Mouse (Mus musculus) MEL (cell line): ENCODE results near the gene Spata22. TPM values are rescaled to one million over a fixed set of nuclear protein-coding genes. Genes with fewer than 3 reads are reported as not detected.

ENCODE experiments used
- DNase-seq: peaks from one replicate; pipeline ENCODE4 v3.0.0; 2011; ENCODE audit warnings: low read depth, low spot score
- H3K27ac ChIP-seq: 2 replicates; pipeline ENCODE4 v1.5.1; 2012; ENCODE audit warnings: low read depth, mild to moderate bottlenecking, control low read depth, low read length, moderate library complexity; ENCODE audit not compliant: control insufficient read depth
- H3K27me3 ChIP-seq, 2 experiments: fragments of 150-350 bp in 1 of 2; sonication (generic) in 1 of 2; 2 replicates each; pipeline ENCODE4 v1.6.1; 2012; ENCODE audit warnings: low read length in 2 of 2, mild to moderate bottlenecking in 2 of 2, improper control_type of control experiment in 1 of 2, moderate library complexity in 1 of 2; ENCODE audit not compliant: insufficient read depth in 2 of 2, control insufficient read depth in 1 of 2
- H3K36me3 ChIP-seq, 2 experiments: 2 replicates each; pipeline ENCODE4 v1.6.1; 2012 to 2014; ENCODE audit warnings: low read length in 2 of 2, improper control_type of control experiment in 1 of 2, inconsistent platforms in 1 of 2, mild to moderate bottlenecking in 1 of 2; ENCODE audit not compliant: insufficient read depth in 2 of 2, control insufficient read depth in 1 of 2
- H3K4me1 ChIP-seq, 2 experiments: fragments of 150-350 bp in 1 of 2; sonication (generic) in 1 of 2; 2 replicates each; pipeline ENCODE4 v1.6.1; 2012; ENCODE audit warnings: low read length in 2 of 2, improper control_type of control experiment in 1 of 2, mild to moderate bottlenecking in 1 of 2; ENCODE audit not compliant: insufficient read depth in 2 of 2, control insufficient read depth in 1 of 2
- H3K4me3 ChIP-seq, 2 experiments: fragments of 150-350 bp in 1 of 2; sonication (generic) in 1 of 2; 2 replicates each; pipeline ENCODE4 v1.5.1; 2012; ENCODE audit warnings: low read depth in 2 of 2, low read length in 2 of 2, mild to moderate bottlenecking in 2 of 2, moderate library complexity in 2 of 2, control low read depth in 1 of 2, improper control_type of control experiment in 1 of 2; ENCODE audit not compliant: control insufficient read depth in 1 of 2, insufficient read depth in 1 of 2
- H3K79me2 ChIP-seq: 2 replicates; pipeline ENCODE4 v1.6.1; 2012; ENCODE audit warnings: mild to moderate bottlenecking, low read length, moderate library complexity; ENCODE audit not compliant: control insufficient read depth, poor library complexity, insufficient read depth
- H3K9ac ChIP-seq: 2 replicates; pipeline ENCODE4 v1.6.1; 2012; ENCODE audit warnings: low read depth, mild to moderate bottlenecking, control low read depth, low read length, moderate library complexity; ENCODE audit not compliant: control insufficient read depth, poor library complexity, severe bottlenecking
- H3K9me3 ChIP-seq: fragments of 150-350 bp; sonication (generic); replicated peaks from 2 replicates; pipeline ENCODE4 v1.6.1; 2012; ENCODE audit warnings: mild to moderate bottlenecking, low read length, improper control_type of control experiment, moderate library complexity; ENCODE audit not compliant: insufficient read depth
- CHD1 ChIP-seq: IDR thresholded peaks from 2 replicates; pipeline ENCODE4 v1.6.1; 2012; ENCODE audit warnings: low read depth, mild to moderate bottlenecking, inconsistent platforms, low read length, improper control_type of control experiment
- ETS1 ChIP-seq: IDR thresholded peaks from 2 replicates; pipeline ENCODE4 v1.6.1; 2012; ENCODE audit warnings: low read depth, mild to moderate bottlenecking, inconsistent platforms, low read length, improper control_type of control experiment, moderate library complexity
- GABPA ChIP-seq: IDR thresholded peaks from 2 replicates; pipeline ENCODE4 v1.6.1; 2012; ENCODE audit warnings: low read depth, mild to moderate bottlenecking, inconsistent platforms, low read length, improper control_type of control experiment, moderate library complexity
- JUND ChIP-seq: IDR thresholded peaks from 2 replicates; pipeline ENCODE4 v1.6.1; 2011; ENCODE audit warnings: low read depth, mild to moderate bottlenecking, improper control_type of control experiment, low read length
- MAFK ChIP-seq: IDR thresholded peaks from 2 replicates; pipeline ENCODE4 v1.6.1; 2011; ENCODE audit warnings: low read depth, mild to moderate bottlenecking, low read length, improper control_type of control experiment, borderline replicate concordance
- MAX ChIP-seq: IDR thresholded peaks from 2 replicates; pipeline ENCODE4 v1.6.1; 2011; ENCODE audit warnings: low read length, improper control_type of control experiment
- MAZ ChIP-seq: IDR thresholded peaks from 2 replicates; pipeline ENCODE4 v1.6.1; 2012; ENCODE audit warnings: low read depth, mild to moderate bottlenecking, inconsistent platforms, low read length, improper control_type of control experiment
- MXI1 ChIP-seq: IDR thresholded peaks from 2 replicates; pipeline ENCODE4 v1.6.1; 2011; ENCODE audit warnings: mild to moderate bottlenecking, low read depth, low read length, improper control_type of control experiment
- MYC ChIP-seq: IDR thresholded peaks from 2 replicates; pipeline ENCODE4 v1.6.1; 2011; ENCODE audit warnings: low read depth, mild to moderate bottlenecking, low read length, improper control_type of control experiment, moderate library complexity
- NELFE ChIP-seq: IDR thresholded peaks from 2 replicates; pipeline ENCODE4 v1.6.1; 2011; ENCODE audit warnings: low read depth, low read length, improper control_type of control experiment
- NRF1 ChIP-seq: IDR thresholded peaks from 2 replicates; pipeline ENCODE4 v1.6.1; 2014; ENCODE audit warnings: low read depth, mild to moderate bottlenecking, inconsistent platforms, low read length, improper control_type of control experiment, moderate library complexity; ENCODE audit not compliant: poor library complexity, insufficient read depth, severe bottlenecking
- POLR2AphosphoS2 ChIP-seq: IDR thresholded peaks from 2 replicates; pipeline ENCODE4 v1.6.1; 2011; ENCODE audit warnings: low read length, improper control_type of control experiment
- POLR2AphosphoS5 ChIP-seq: IDR thresholded peaks from 2 replicates; pipeline ENCODE4 v1.6.1; 2012; ENCODE audit warnings: low read depth, borderline replicate concordance, mild to moderate bottlenecking, inconsistent platforms, low read length, moderate library complexity, mixed read lengths
- RAD21 ChIP-seq: IDR thresholded peaks from 2 replicates; pipeline ENCODE4 v1.6.1; 2011; ENCODE audit warnings: mild to moderate bottlenecking, low read depth, low read length, improper control_type of control experiment
- SIN3A ChIP-seq: IDR thresholded peaks from 2 replicates; pipeline ENCODE4 v1.6.1; 2012; ENCODE audit warnings: low read length, improper control_type of control experiment, inconsistent platforms
- SMC3 ChIP-seq: IDR thresholded peaks from 2 replicates; pipeline ENCODE4 v1.6.1; 2011; ENCODE audit warnings: low read depth, low read length, improper control_type of control experiment
- TAL1 ChIP-seq: IDR thresholded peaks from 2 replicates; pipeline ENCODE4 v1.6.1; 2012; ENCODE audit warnings: mild to moderate bottlenecking, inconsistent platforms, low read length, moderate library complexity, mixed read lengths
- TBP ChIP-seq: IDR thresholded peaks from 2 replicates; pipeline ENCODE4 v1.8.0; 2011; ENCODE audit warnings: low read depth, low read length, improper control_type of control experiment
- TCF12 ChIP-seq: IDR thresholded peaks from 2 replicates; pipeline ENCODE4 v1.6.1; 2014; ENCODE audit warnings: low read depth, mild to moderate bottlenecking, inconsistent platforms, low read length, improper control_type of control experiment, moderate library complexity
- USF1 ChIP-seq: IDR thresholded peaks from 2 replicates; pipeline ENCODE4 v1.6.1; 2014; ENCODE audit warnings: low read depth, mild to moderate bottlenecking, inconsistent platforms, low read length, improper control_type of control experiment, moderate library complexity
- ZKSCAN1 ChIP-seq: IDR thresholded peaks from 2 replicates; pipeline ENCODE4 v1.6.1; 2012; ENCODE audit warnings: low read depth, mild to moderate bottlenecking, inconsistent platforms, low read length, improper control_type of control experiment, moderate library complexity
- ZMIZ1 ChIP-seq: IDR thresholded peaks from 2 replicates; pipeline ENCODE4 v1.6.1; 2012; ENCODE audit warnings: low read depth, mild to moderate bottlenecking, inconsistent platforms, low read length, improper control_type of control experiment, moderate library complexity
- ZNF384 ChIP-seq: IDR thresholded peaks from 2 replicates; pipeline ENCODE4 v1.6.1; 2012; ENCODE audit warnings: low read depth, mild to moderate bottlenecking, inconsistent platforms, low read length, improper control_type of control experiment
- polyA plus RNA-seq, 2 experiments: library from polyadenylated mRNA; stranded (reverse) in 1 of 2; unstranded in 1 of 2; fragments of >175 nt in 1 of 2; fragments of >200 nt in 1 of 2; gene quantifications; 2 replicates each; pipeline versions ENCODE4 v1.2.1 to v1.2.4; 2012; ENCODE audit warnings: low replicate concordance in 2 of 2, low read depth in 1 of 2; ENCODE audit not compliant: insufficient read length in 2 of 2, insufficient read depth in 1 of 2, missing spikeins in 1 of 2
- total RNA-seq: library from RNA; depleted of rRNA; stranded (reverse); fragments of 300-350 nt; gene quantifications from 2 replicates; pipeline ENCODE4 v1.2.3, GENCODE M21; 2012

Gene Spata22
- total and polyA plus RNA-seq, 3 experiments: not detected

DNA sequence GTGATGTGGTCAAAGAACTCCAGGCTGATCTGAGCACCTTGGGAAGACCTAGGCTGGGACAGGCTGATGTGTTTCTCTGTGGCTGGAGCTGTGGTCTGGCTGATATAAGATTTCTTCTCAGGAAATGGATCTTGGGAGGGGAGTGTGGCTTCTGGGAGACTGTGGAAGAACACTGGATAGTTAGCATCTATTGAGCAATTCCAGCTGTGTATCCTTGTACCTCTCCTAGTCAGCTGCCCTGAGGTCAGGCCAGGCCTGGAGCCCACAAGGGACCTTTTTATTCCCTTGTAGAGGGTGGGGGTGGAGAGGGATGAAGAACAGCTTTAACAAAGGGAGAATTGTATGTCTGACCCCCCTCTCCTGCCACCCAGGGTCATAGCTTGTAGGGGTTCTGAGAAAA is 45.2 kb upstream of the Spata22 start:
- Histone ChIP-seq H3K9ac (no peak overlapping the region), H3K36me3 (no peaks in the 10 kb centered on the region), H3K27me3 (no peaks in the 10 kb centered on the region), H3K4me3 (no peak overlapping the region), H3K9me3 (no peaks in the 10 kb centered on the region), H3K27ac (no peak overlapping the region)
- DNase-seq: no peak
- TF ChIP-seq RAD21 (no peak), ZMIZ1 (no peak), CHD1 (no peak), MAX (no peak), POLR2AphosphoS2 (no peak), MAFK (no peak), GABPA (no peak), ZNF384 (no peak), ETS1 (no peak), NELFE (no peak), MYC (no peak)
- TF ChIP-seq, all 39 proteins: peak for 0
- Histone ChIP-seq H3K79me2 (no peaks in the 10 kb centered on the region), H3K4me1 (no peaks in the 10 kb centered on the region)

DNA sequence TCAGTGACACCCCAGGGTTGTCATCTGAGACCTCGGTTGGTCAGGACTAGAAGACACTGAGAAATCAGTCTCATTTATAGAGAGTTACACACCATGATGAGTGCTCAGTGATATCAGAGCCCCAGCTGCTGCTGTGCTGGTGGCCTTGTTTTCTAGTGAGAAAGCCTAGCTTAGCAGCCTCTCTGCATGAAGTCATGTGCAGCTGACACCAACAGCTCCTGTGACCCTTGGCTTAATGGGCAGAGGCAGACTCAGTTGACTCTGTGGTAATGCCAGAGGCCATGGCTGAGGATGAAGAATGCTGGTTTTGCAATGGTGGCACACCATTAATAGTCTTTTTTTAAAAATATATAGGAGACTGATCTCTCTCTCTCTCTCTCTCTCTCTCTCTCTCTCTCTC is 39.9 kb upstream of the Spata22 start:
- no peak for DNase-seq
- no peaks in the 10 kb centered on the region for H3K79me2 ChIP-seq

More for the DNA sequence above, 39.9 kb upstream of the Spata22 start:
- Histone ChIP-seq H3K9ac (no peak overlapping the region), H3K27me3 (no peaks in the 10 kb centered on the region), H3K36me3 (no peaks in the 10 kb centered on the region), H3K4me1 (no peaks in the 10 kb centered on the region), H3K4me3 (no peak overlapping the region), H3K9me3 (no peaks in the 10 kb centered on the region), H3K27ac (no peak overlapping the region)
- TF ChIP-seq NRF1 (no peak), MYC (no peak), MXI1 (no peak), USF1 (no peak), TCF12 (no peak), TBP (no peak), MAZ (no peak), POLR2AphosphoS5 (no peak), TAL1 (no peak), SMC3 (no peak), SIN3A (no peak), MAFK (no peak), ZKSCAN1 (no peak), JUND (no peak), GABPA (no peak), RAD21 (no peak)
- TF ChIP-seq, all 39 proteins: peak for 0
